Mouse (Mus musculus) olfactory bulb, adult 2 months (tissue): ENCODE results near the gene Pla2g4a.

Experiments used
- CTCF ChIP-seq: fragments of 200-500 bp; IDR thresholded peaks from 2 replicates; pipeline ENCODE4 v1.5.1; 2012; ENCODE audit warnings: low read depth, mild to moderate bottlenecking, low read length, moderate library complexity; ENCODE audit not compliant: insufficient read depth
- POLR2A ChIP-seq: fragments of 200-500 bp; IDR thresholded peaks from 2 replicates; pipeline ENCODE4 v1.6.1; 2012; ENCODE audit warnings: mild to moderate bottlenecking, low read depth, low read length, moderate library complexity; ENCODE audit not compliant: insufficient read depth

DNA sequence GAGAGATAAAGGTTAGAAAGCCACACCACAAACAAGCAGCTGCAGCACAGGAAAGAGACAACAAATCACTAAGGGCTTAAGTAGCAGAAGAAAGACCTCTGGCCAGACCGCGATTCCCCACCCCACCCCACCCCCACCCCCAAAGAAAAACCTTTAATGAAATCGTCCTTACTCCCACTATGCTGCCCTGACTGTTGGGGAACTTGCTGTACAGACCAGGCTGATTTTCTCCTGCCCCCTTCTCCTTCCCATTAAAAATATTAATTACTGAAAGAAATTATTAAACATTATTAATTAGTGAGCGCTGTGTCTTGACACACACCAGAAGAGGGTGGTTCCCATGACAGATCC, 49.5 kb upstream of the Pla2g4a start:
- no peak for TF ChIP-seq CTCF
- TF ChIP-seq POLR2A, result no peak
